Mouse (Mus musculus) kidney, adult 2 months (tissue): Measurements from ENCODE around the gene Cdc14a.

Source experiments
- CTCF ChIP-seq: fragments of 200-500 bp; conservative IDR thresholded peaks from 2 replicates; pipeline ENCODE4 v1.5.1; 2011; ENCODE audit warnings: low read depth, mild to moderate bottlenecking, control low read depth, low read length, moderate library complexity, mixed read lengths; ENCODE audit not compliant: insufficient read depth, insufficient read length
- POLR2A ChIP-seq: fragments of 200-500 bp; IDR thresholded peaks from one replicate; pipeline ENCODE4 v1.6.1; 2011; ENCODE audit warnings: low read depth, low read length, control low read depth

GRCm38 (mm10) chr3:116335036-116335435 lies 88.8 kb downstream of the Cdc14a start:
- TF ChIP-seq POLR2A (no peak), CTCF (no peak)
